ENCODE assay signal across 8 mouse cellular contexts in genomic region chr13:35741040-35741619, GRCm38 (mm10).
DNase-seq lines count a peak whose midpoint lies in the region; ATAC-seq lines count a peak whose summit lies in the region.

No protein-coding gene starts in this region.

- H3K9me3 ChIP-seq in heart, embryonic 13.5 days, result peaks cover under 1% of the 10 kb centered on the region; the same call in 1 of the 2 replicates
- H3K9me3 ChIP-seq in liver, embryonic 11.5 days (ENCODE audit: control insufficient read depth, low read length), result 0 out of 2 replicates have a peak, but pooled peaks cover under 1% of the 10 kb centered on the region

- H3K36me3 ChIP-seq in heart, embryonic 13.5 days, result peaks cover 4% of the 10 kb centered on the region
- no peaks in the 10 kb centered on the region for H3K36me3 ChIP-seq in liver, embryonic 11.5 days (ENCODE audit: control insufficient read depth, insufficient read depth, low read length)
- H3K36me3 ChIP-seq in splenic B cell, adult 2 months (ENCODE audit: control insufficient read depth, insufficient read depth, low read length, poor library complexity, severe bottlenecking), result no peaks in the 10 kb centered on the region

- H3K4me1 ChIP-seq in brown adipose tissue, adult 24 weeks (ENCODE audit: control insufficient read depth, insufficient read depth, insufficient read length, low read length), result no peaks in the 10 kb centered on the region
- H3K4me1 ChIP-seq in heart, embryonic 13.5 days, result peaks cover 22% of the 10 kb centered on the region
- H3K4me1 ChIP-seq in liver, embryonic 11.5 days (replicated peaks; ENCODE audit: control insufficient read depth, insufficient read depth, low read length), result peaks cover 17% of the 10 kb centered on the region

- peak overlapping the region; percentile 99 for H3K4me3 ChIP-seq in brown adipose tissue, adult 24 weeks (ENCODE audit: insufficient read depth, low read depth, low read length)
- peak overlapping the region; percentile 76 for H3K4me3 ChIP-seq in heart, embryonic 13.5 days
- peak overlapping the region; percentile 96 for H3K4me3 ChIP-seq in liver, embryonic 11.5 days (ENCODE audit: low read depth, low read length)

- peak overlapping the region; percentile 82 for H3K4me2 ChIP-seq in heart, embryonic 13.5 days
- H3K4me2 ChIP-seq in liver, embryonic 11.5 days, result peak overlapping the region; percentile 90

- H3K27me3 ChIP-seq in heart, embryonic 13.5 days (replicated peaks), result peaks cover 16% of the 10 kb centered on the region
- H3K27me3 ChIP-seq in liver, embryonic 11.5 days (replicated peaks; ENCODE audit: control insufficient read depth, insufficient read depth, low read length), result no peaks in the 10 kb centered on the region
- H3K27me3 ChIP-seq in splenic B cell, adult 2 months (ENCODE audit: control insufficient read depth, insufficient read depth, low read length, poor library complexity, severe bottlenecking), result no peaks in the 10 kb centered on the region

- DNase-seq in CD4-positive, CD25-positive, alpha-beta regulatory T cell, adult 2 months (ENCODE audit: low read depth, low spot score), result peak; percentile 95
- DNase-seq in kidney, postnatal 10 days, result peak; percentile 97
- peak; percentile 91 for DNase-seq in liver, embryonic 11.5 days (ENCODE audit: low spot score)
- DNase-seq in naive thymus-derived CD4-positive, alpha-beta T cell, adult 2 months (ENCODE audit: low read depth), result peak; percentile 92
- peak; percentile 94 for DNase-seq in splenic B cell, adult 2 months (ENCODE audit: low read depth, low spot score)

- ATAC-seq in erythroid progenitor cell, adult 5-6 weeks (replicated peaks; ENCODE audit: low FRiP score, poor library complexity, severe bottlenecking), result peak; percentile 78
- peak; percentile 89 for ATAC-seq in heart, embryonic 13.5 days (ENCODE audit: extremely low read depth, insufficient number of reproducible peaks, low FRiP score, low TSS enrichment)
- ATAC-seq in liver, embryonic 11.5 days (replicated peaks; ENCODE audit: low FRiP score), result peak; percentile 94

- peak overlapping the region; percentile 23 for H3K27ac ChIP-seq in brown adipose tissue, adult 24 weeks (replicated peaks; ENCODE audit: low read depth, low read length)
- H3K27ac ChIP-seq in heart, embryonic 13.5 days (replicated peaks), result peak overlapping the region; percentile 96
- peak overlapping the region; percentile 96 for H3K27ac ChIP-seq in liver, embryonic 11.5 days (ENCODE audit: low read depth, low read length)

- H3K9ac ChIP-seq in heart, embryonic 13.5 days, result peak overlapping the region; percentile 90
- H3K9ac ChIP-seq in liver, embryonic 11.5 days (ENCODE audit: low read depth, low read length), result peak overlapping the region; percentile 97

- under 1% methylated on average over 64 of the region's 68 CpGs for WGBS in heart, embryonic 13.5 days
- under 1% methylated on average over 58 of the region's 68 CpGs for WGBS in liver, embryonic 11.5 days

Comparison
In these comparisons a context has a peak if more than half of its experiments do, and no peak if none do; other contexts are left out.
1. Peak in every context shown above with its lines: DNase-seq, ATAC-seq, H3K4me3 ChIP-seq and H3K27ac ChIP-seq.
2. H3K27ac ChIP-seq: peak in every context shown above with its lines; median percentile 96 in heart, embryonic 13.5 days; 96 in liver, embryonic 11.5 days; 23 in brown adipose tissue, adult 24 weeks.